Mouse (Mus musculus) liver, embryonic 15.5 days (tissue): ENCODE results near the gene Nln. TPM values are rescaled to one million over a fixed set of nuclear protein-coding genes. Genes with fewer than 3 reads are reported as not detected.

Source experiments
- ATAC-seq: fragments of 200-750 bp; cut with Nextera tagmentation; 2 replicates; pipeline ENCODE4 v1.8.0; 2017; ENCODE audit warnings: moderate number of reproducible peaks, mild to moderate bottlenecking, moderate library complexity; ENCODE audit not compliant: insufficient read depth
- H3K27ac ChIP-seq: fragments of 300-500 bp; sonication (generic); replicated peaks from 2 replicates; pipeline ENCODE4 v1.5.1; 2015; ENCODE audit warnings: mild to moderate bottlenecking, inconsistent platforms
- H3K27me3 ChIP-seq: fragments of 300-500 bp; sonication (generic); 2 replicates; pipeline ENCODE4 v1.6.1; 2015; ENCODE audit warnings: mild to moderate bottlenecking, inconsistent platforms
- H3K36me3 ChIP-seq: fragments of 300-500 bp; sonication (generic); replicated peaks from 2 replicates; pipeline ENCODE4 v1.6.1; 2015; ENCODE audit warnings: moderate library complexity, mild to moderate bottlenecking, inconsistent platforms
- H3K4me1 ChIP-seq: fragments of 300-500 bp; sonication (generic); replicated peaks from 2 replicates; pipeline ENCODE4 v1.6.1; 2015; ENCODE audit warnings: inconsistent platforms
- H3K4me2 ChIP-seq: fragments of 300-500 bp; sonication (generic); 2 replicates; pipeline ENCODE4 v1.6.1; 2015; ENCODE audit warnings: moderate library complexity, mild to moderate bottlenecking, inconsistent platforms
- H3K4me3 ChIP-seq: fragments of 300-500 bp; sonication (generic); replicated peaks from 2 replicates; pipeline ENCODE4 v1.5.1; 2015; ENCODE audit warnings: mild to moderate bottlenecking, inconsistent platforms
- H3K9ac ChIP-seq: fragments of 300-500 bp; sonication (generic); 2 replicates; pipeline ENCODE4 v1.6.1; 2015; ENCODE audit warnings: moderate library complexity, mild to moderate bottlenecking, inconsistent platforms
- H3K9me3 ChIP-seq: fragments of 300-500 bp; sonication (generic); replicated peaks from 2 replicates; pipeline ENCODE4 v1.6.1; 2016; ENCODE audit warnings: inconsistent platforms
- WGBS: fragments of 180-500 bp; shearing (Covaris S2); methylation state at CpG from one replicate; pipeline ENCODE4 v1.1.7; 2015; ENCODE audit warnings: mixed read lengths; ENCODE audit not compliant: insufficient replicate concordance; 5-methylcytosine and 5-hydroxymethylcytosine counted together
- polyA plus RNA-seq: library from polyadenylated mRNA; unstranded; fragments of >200 nt; fragmentation: Nextera tagmentation; extraction: Ambion mirVana; gene quantifications from 2 replicates; pipeline ENCODE4 v1.2.1, GENCODE M21; 2015

Nln gene
- polyA plus RNA-seq, 1 experiment from 2014 or later: 12.8 TPM

GRCm38 (mm10) chr13:104122078-104122840, 12.8 kb upstream of the Nln start:
- Histone ChIP-seq H3K4me1 (0 out of 2 replicates have a peak, but pooled peaks cover 3% of the 10 kb centered on the region), H3K4me3 (no peak overlapping the region), H3K4me2 (no peak overlapping the region), H3K9ac (no peak overlapping the region), H3K9me3 (no peaks in the 10 kb centered on the region), H3K27me3 (no peaks in the 10 kb centered on the region), H3K36me3 (no peaks in the 10 kb centered on the region), H3K27ac (no peak overlapping the region)
- ATAC-seq: no peak
- WGBS: 71% methylated on average over 17 of the region's 17 CpGs

- WGBS: 47% methylated on average over 2 of the region's 2 CpGs
- H3K27ac ChIP-seq: no peak overlapping the region
- peaks cover 5% of the 10 kb centered on the region for H3K4me1 ChIP-seq
- peaks cover 20% of the 10 kb centered on the region for H3K27me3 ChIP-seq
- no peak overlapping the region for H3K4me3 ChIP-seq
- ATAC-seq: no peak
- H3K36me3 ChIP-seq: no peaks in the 10 kb centered on the region
- no peaks in the 10 kb centered on the region for H3K9me3 ChIP-seq
- H3K9ac ChIP-seq: no peak overlapping the region
- no peak overlapping the region for H3K4me2 ChIP-seq
Observed at GRCm38 (mm10) chr13:104114827-104115226, 5.4 kb upstream of the Nln start.

GRCm38 (mm10) chr13:104113782-104114181, 4.4 kb upstream of the Nln start:
- Histone ChIP-seq H3K9ac (no peak overlapping the region), H3K36me3 (no peaks in the 10 kb centered on the region), H3K27ac (no peak overlapping the region), H3K9me3 (no peaks in the 10 kb centered on the region), H3K4me2 (no peak overlapping the region), H3K27me3 (peaks cover 23% of the 10 kb centered on the region), H3K4me3 (no peak overlapping the region), H3K4me1 (peaks cover 16% of the 10 kb centered on the region)
- ATAC-seq: no peak
- WGBS: 72% methylated on average over 4 of the region's 4 CpGs

GRCm38 (mm10) chr13:104112266-104112900, 3.0 kb upstream of the Nln start:
- no peak overlapping the region for H3K27ac ChIP-seq
- no peak overlapping the region for H3K4me2 ChIP-seq
- no peak overlapping the region for H3K9ac ChIP-seq
- H3K27me3 ChIP-seq: peaks cover 23% of the 10 kb centered on the region
- ATAC-seq: no peak
- 52% methylated on average over 12 of the region's 12 CpGs for WGBS
- no peaks in the 10 kb centered on the region for H3K36me3 ChIP-seq
- no peak overlapping the region for H3K4me3 ChIP-seq
- no peaks in the 10 kb centered on the region for H3K9me3 ChIP-seq
- H3K4me1 ChIP-seq: peaks cover 21% of the 10 kb centered on the region

GRCm38 (mm10) chr13:104110526-104110925, 1.1 kb upstream of the Nln start:
- H3K4me1 ChIP-seq: peaks cover 21% of the 10 kb centered on the region
- H3K9me3 ChIP-seq: no peaks in the 10 kb centered on the region
- H3K4me3 ChIP-seq: peak overlapping the region; percentile 69; the same call in 1 of the 2 replicates
- WGBS: 52% methylated on average over 7 of the region's 7 CpGs
- H3K36me3 ChIP-seq: no peaks in the 10 kb centered on the region
- no peak overlapping the region for H3K9ac ChIP-seq
- H3K27ac ChIP-seq: no peak overlapping the region
- peaks cover 23% of the 10 kb centered on the region for H3K27me3 ChIP-seq
- H3K4me2 ChIP-seq: peak overlapping the region; percentile 97
- ATAC-seq: no peak

GRCm38 (mm10) chr13:104109816-104110521, 555 bp upstream of the Nln start:
- no peaks in the 10 kb centered on the region for H3K36me3 ChIP-seq
- WGBS: 6% methylated on average over 38 of the region's 38 CpGs
- peak; percentile 32; the same call in 1 of the 2 replicates for ATAC-seq
- H3K27me3 ChIP-seq: peaks cover 23% of the 10 kb centered on the region
- H3K9ac ChIP-seq: peak overlapping the region; percentile 37; the same call in 1 of the 2 replicates
- peak overlapping the region; percentile 69 for H3K4me3 ChIP-seq
- peak overlapping the region; percentile 97 for H3K4me2 ChIP-seq
- peaks cover 21% of the 10 kb centered on the region for H3K4me1 ChIP-seq
- H3K27ac ChIP-seq: no peak overlapping the region
- H3K9me3 ChIP-seq: no peaks in the 10 kb centered on the region

- Histone ChIP-seq H3K4me2 (peak overlapping the region; percentile 97), H3K9me3 (no peaks in the 10 kb centered on the region), H3K36me3 (no peaks in the 10 kb centered on the region), H3K27me3 (peaks cover 23% of the 10 kb centered on the region), H3K27ac (peak overlapping the region; percentile 57), H3K4me1 (peaks cover 21% of the 10 kb centered on the region), H3K4me3 (peak overlapping the region; percentile 69), H3K9ac (peak overlapping the region; percentile 60)
- ATAC-seq: peak; percentile 27
- under 1% methylated on average over 24 of the region's 24 CpGs for WGBS
Observed at GRCm38 (mm10) chr13:104108651-104109287, 645 bp downstream of the Nln start.

- no peak for ATAC-seq
- H3K9ac ChIP-seq: no peak overlapping the region
- H3K4me3 ChIP-seq: no peak overlapping the region
- no peaks in the 10 kb centered on the region for H3K27me3 ChIP-seq
- no peaks in the 10 kb centered on the region for H3K36me3 ChIP-seq
- no peak overlapping the region for H3K4me2 ChIP-seq
- H3K27ac ChIP-seq: no peak overlapping the region
- WGBS: 58% methylated on average over 5 of the region's 5 CpGs
- H3K4me1 ChIP-seq: no peaks in the 10 kb centered on the region
- no peaks in the 10 kb centered on the region for H3K9me3 ChIP-seq
Observed at GRCm38 (mm10) chr13:104101606-104102235, 7.7 kb downstream of the Nln start.

- Histone ChIP-seq H3K27me3 (no peaks in the 10 kb centered on the region), H3K9ac (no peak overlapping the region), H3K27ac (no peak overlapping the region), H3K36me3 (no peaks in the 10 kb centered on the region), H3K4me3 (no peak overlapping the region), H3K9me3 (no peaks in the 10 kb centered on the region), H3K4me1 (no peaks in the 10 kb centered on the region), H3K4me2 (no peak overlapping the region)
- 68% methylated on average over 4 of the region's 4 CpGs for WGBS
- ATAC-seq: no peak
Observed at GRCm38 (mm10) chr13:104100416-104100815, 9.0 kb downstream of the Nln start.

GRCm38 (mm10) chr13:104097190-104097589, 12.2 kb downstream of the Nln start:
- H3K4me2 ChIP-seq: no peak overlapping the region
- WGBS: 78% methylated on average over 7 of the region's 7 CpGs
- H3K4me1 ChIP-seq: peaks cover 5% of the 10 kb centered on the region; the same call in 1 of the 2 replicates
- no peak overlapping the region for H3K4me3 ChIP-seq
- no peak overlapping the region for H3K9ac ChIP-seq
- H3K36me3 ChIP-seq: no peaks in the 10 kb centered on the region
- H3K27me3 ChIP-seq: no peaks in the 10 kb centered on the region
- no peak for ATAC-seq
- H3K27ac ChIP-seq: no peak overlapping the region
- no peaks in the 10 kb centered on the region for H3K9me3 ChIP-seq
